Mouse (Mus musculus) gastrocnemius, postnatal 25 days (tissue): Measurements from ENCODE around the gene Marveld2. TPM values are rescaled to one million over a fixed set of nuclear protein-coding genes. Genes with fewer than 3 reads are reported as not detected.

Experiments
- DNase-seq: peaks from one replicate; pipeline ENCODE4 v3.0.0; 2022
- total RNA-seq, 2 experiments: library from RNA; stranded (reverse); gene quantifications; 1 replicate in 1 of 2; 2 replicates in 1 of 2; pipeline ENCODE4 v1.2.3; 2021

Gene Marveld2
- total RNA-seq, 2 experiments from 2014 or later, result 0.28 to 0.38 TPM

- no peak for DNase-seq
Measured at GRCm38 (mm10) chr13:100600317-100600716, 16.5 kb downstream of the Marveld2 start.

GRCm38 (mm10) chr13:100597284-100597683 lies 19.5 kb downstream of the Marveld2 start:
- no peak for DNase-seq

- no peak for DNase-seq
Measured at GRCm38 (mm10) chr13:100595552-100595885, 21.3 kb downstream of the Marveld2 start.

DNA sequence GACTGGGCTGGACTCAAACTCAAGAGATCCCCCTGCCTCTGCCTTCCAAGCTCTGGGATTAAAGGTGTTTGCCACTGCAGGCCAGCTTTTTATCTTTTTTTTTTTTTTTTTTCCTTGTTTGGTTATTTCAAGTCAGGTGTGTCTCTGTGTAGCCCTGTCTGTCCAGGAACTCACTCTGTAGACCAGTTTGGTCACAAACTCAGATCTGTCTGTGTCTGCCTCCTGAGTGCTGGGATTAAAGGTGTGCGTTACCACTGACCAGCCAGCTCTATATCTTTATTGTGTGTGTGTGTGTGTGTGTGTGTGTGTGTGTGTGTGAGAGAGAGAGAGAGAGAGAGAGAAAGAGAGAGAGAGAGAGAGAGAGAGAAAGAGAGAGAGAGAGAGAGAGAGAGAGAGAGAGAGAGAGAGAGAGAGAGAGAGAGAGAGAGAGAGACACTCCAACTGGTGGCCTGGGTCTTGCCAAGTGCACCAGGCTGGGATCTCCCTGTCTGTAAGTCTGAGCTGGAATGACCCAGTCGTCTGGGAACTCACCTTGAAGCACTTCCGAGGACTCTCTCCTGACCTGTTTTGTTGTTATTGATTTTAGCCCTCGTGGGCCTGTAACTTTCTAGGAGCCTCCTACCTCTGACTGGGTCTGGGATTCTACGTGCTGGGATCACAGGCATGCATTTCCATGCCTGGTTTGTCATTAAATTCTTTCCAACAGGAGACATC lies 21.8 kb downstream of the Marveld2 start:
- DNase-seq, result no peak

DNA sequence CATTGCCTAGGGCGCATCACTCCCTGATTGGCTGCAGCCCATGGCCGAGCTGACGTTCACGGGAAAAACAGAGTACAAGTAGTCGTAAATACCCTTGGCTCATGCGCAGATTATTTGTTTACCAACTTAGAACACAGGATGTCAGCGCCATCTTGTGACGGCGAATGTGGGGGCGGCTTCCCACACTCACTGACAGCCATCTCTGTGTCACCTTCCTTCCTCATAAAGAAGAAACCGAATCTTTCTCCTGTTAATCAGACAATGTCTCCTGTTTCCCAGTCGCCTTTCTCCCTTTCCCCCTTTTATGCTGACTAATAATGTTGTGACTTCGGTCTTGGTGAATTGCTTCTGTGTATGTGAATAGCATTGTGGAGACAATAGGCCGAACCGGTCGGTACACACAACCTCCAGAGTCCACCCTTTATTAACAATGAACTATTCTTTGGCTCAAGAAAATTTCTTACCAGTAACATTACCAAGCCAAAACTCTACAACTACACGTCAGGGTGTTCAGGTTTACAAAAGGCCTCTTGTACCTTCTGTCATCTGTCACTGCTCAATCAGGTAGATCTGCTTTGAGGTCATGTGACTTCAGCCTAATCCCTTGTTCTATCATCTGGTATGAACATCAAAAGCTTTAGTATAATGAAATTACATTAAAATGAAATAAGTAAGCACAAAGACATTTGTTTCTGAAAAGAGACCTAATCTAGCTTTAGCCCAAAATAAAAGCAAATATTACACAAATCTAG lies 22.6 kb downstream of the Marveld2 start:
- peak; percentile 11 for DNase-seq

- DNase-seq, result no peak
Measured at GRCm38 (mm10) chr13:100588646-100589045, 28.1 kb downstream of the Marveld2 start.

DNA sequence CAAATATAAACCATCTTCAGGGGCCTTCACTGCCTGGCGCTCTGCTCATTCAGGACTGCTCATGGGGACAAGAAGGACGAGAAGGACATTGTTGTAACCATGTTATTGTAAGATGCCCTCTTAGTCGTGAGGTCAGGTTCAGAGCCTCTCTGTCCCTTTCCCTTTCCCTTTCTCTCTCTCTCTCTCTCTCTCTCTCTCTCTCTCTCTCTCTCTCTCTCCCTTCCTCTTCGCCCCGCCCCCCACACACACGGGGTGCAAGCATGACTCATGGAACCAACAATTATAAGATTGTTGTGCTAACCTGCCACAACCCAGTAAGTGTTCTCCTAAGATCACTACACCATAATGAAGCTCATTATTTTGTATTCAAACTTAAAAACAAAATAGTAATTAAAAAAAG lies 34.6 kb downstream of the Marveld2 start:
- no peak for DNase-seq

GRCm38 (mm10) chr13:100581701-100582100 lies 35.1 kb downstream of the Marveld2 start:
- no peak for DNase-seq

GRCm38 (mm10) chr13:100579951-100580350 lies 36.8 kb downstream of the Marveld2 start:
- no peak for DNase-seq

- no peak for DNase-seq
Measured at GRCm38 (mm10) chr13:100579220-100579619, 37.6 kb downstream of the Marveld2 start.

GRCm38 (mm10) chr13:100575950-100576349 lies 40.8 kb downstream of the Marveld2 start:
- DNase-seq, result no peak

DNA sequence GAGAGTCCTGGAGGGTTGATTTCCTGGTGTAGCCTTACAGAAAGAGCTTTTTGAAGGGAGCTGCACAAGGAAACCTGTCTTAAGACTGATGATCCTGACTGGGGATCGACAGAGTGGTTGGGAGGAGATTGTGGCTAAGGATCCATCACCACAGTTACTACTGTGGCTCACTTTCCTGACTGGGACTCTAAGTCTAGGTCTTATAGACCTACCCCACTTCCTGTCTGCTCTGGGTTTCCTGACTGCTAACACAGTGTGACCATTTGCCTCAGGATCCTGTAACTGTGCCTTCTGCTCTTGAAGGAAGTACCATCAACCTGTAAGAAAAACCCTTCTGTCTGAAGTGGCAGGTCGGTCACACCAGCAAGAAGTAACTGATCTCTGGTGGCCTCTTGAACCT lies 46.1 kb downstream of the Marveld2 start:
- no peak for DNase-seq

- no peak for DNase-seq
Measured at GRCm38 (mm10) chr13:100568359-100568758, 48.4 kb downstream of the Marveld2 start.

- no peak for DNase-seq
Measured at GRCm38 (mm10) chr13:100559449-100559848, 57.3 kb downstream of the Marveld2 start.

DNA sequence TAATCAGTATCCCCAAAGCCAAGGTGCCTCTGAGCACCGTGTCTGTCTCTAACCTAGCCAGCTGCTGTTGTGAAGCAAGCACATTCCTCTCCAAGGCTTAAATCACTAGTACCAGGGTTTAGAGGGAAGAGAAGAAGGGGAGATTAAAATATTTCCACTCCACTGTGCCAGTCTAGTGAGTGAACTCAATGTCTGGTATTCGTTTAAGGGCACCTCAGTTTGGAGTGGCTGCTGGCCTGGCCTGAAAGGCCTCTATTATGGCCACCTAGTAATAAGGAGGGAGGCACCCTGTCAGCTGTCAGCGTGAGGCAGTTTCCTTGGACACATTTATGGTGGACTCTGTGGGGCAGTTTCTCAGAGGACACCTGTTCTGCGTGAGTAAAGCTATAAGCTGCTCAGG lies 59.8 kb downstream of the Marveld2 start:
- DNase-seq, result no peak

DNA sequence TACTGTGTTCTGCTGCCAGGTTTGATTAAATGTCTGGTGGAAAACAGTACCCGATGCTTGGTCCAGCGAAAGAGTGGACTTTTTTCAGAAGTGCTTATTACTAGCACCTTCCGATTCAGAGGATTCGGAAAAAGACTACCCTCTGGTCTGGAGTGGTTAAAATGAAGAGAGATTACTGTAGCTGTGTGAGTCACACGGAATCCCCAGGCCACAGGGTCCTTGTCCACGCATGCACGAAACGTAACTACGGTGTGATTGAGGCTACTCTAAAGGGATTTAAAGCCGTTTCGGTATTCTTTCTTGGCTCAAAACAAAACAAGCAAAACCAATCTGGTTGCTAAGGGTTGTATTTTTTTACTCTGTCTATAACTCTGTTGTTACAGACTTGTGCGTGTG lies 63.7 kb downstream of the Marveld2 start:
- DNase-seq, result no peak

- DNase-seq, result no peak
Measured at GRCm38 (mm10) chr13:100552369-100553041, 64.3 kb downstream of the Marveld2 start, which contains the start of gene Ocln. Gene Ocln, minus strand, starts transcription at chr13:100552718.

DNA sequence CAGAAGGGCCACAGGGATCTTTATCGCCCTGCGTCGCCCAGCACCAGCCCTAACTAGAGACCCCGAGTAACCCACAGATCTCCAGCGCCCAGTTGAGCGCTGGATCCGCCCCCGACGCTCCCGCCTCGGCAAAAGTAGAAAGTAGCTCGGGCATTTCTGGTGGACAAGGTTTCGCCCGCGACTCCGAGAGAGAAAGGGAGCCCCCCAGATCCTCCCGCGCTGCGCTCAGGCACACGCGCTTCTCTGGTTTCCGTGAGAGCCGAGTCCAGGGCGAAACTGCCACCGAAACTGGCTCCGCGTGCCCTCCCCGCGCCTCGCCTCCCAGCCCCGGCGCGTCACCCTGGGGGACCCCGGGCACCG lies 64.8 kb downstream of the Marveld2 start:
- DNase-seq, result no peak

DNA sequence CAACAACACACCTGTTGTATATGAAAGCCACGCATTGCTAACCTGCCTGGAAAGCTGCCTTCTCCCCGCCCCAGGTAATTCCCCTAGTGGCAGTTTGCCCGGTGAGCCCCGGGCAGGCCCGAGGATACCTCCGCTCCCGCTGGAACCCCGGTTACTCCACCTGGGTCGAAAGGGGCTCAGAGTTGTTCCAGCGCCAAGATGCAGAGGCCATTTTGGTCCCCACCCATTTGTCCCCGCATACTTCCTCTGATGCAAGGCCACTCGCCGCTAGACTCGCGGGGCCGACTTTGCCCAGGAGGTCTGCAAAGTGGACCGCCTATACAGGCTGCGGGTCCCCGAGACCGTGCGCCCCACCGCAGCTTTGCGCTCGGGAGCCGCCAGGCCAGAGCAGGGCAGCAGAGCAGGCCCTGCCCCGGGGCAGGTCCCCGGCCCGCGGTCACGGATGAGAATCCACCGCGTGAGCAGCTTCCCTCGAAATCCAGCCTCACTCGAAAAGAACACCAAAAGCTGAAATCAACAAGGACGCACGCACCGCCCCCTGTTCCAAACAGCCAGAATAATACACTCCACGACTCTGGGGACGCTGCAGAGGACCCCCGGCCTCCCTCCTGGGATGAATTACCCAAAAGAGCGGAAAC lies 65.3 kb downstream of the Marveld2 start:
- no peak for DNase-seq

- no peak for DNase-seq
Measured at GRCm38 (mm10) chr13:100547269-100547668, 69.5 kb downstream of the Marveld2 start.
